ENCODE assay signal across 29 mouse cellular contexts in the genomic region with DNA sequence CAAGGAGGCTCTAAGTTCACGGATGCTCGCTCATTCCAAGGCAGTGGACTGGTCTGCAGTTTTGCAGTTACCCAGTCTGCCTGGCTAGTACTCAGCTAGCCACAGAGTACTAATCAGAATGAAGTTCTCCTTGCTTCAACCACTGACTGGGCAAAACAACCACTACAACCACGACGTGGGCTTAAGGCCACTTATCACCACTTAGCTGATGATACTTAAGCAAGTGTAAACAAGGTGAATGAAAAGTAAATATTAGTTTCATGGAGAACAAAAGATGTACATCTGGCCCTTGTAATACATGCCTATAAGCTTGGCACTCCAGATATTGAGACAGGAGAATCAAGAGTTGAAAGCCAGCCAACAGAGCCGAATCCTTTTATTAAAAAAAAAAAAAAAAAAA.
DNase-seq lines count a peak whose midpoint lies in the region; ATAC-seq and TF ChIP-seq lines count a peak whose summit lies in the region.
"Had no signal": no experiment of that assay in that cellular context is flagged by ENCODE, and none has a peak within 500 bp of the region (broad histone marks: within the 10 kb centered on the region; RNA-seq: fewer than 3 reads in every experiment).

No protein-coding gene starts in this region.

- H3K4me2 ChIP-seq in lung, postnatal 0 days (replicated peaks; ENCODE audit: low read depth, low read length) = no peak overlapping the region
- H3K4me2 ChIP-seq in stomach, embryonic 15.5 days = no peak overlapping the region
- H3K4me2 ChIP-seq: embryonic facial prominence, embryonic 12.5 days; embryonic facial prominence, embryonic 15.5 days; heart, embryonic 12.5 days; heart, embryonic 15.5 days; hindbrain, embryonic 13.5 days had no signal

- intact Hi-C loops in heart, adult 2 months (cut with DNase I) = no loop called here

- H3K4me1 ChIP-seq in heart, embryonic 10.5 days = peaks cover 46% of the 10 kb centered on the region
- H3K4me1 ChIP-seq in heart, adult 2 months (ENCODE audit: control insufficient read depth, insufficient read depth, low read length) = no peaks in the 10 kb centered on the region
- H3K4me1 ChIP-seq in lung, postnatal 0 days (ENCODE audit: insufficient read depth, low read depth, low read length) = 0 out of 2 replicates have a peak, but pooled peaks cover 3% of the 10 kb centered on the region
- no peaks in the 10 kb centered on the region for H3K4me1 ChIP-seq in stomach, embryonic 15.5 days
- H3K4me1 ChIP-seq: embryonic facial prominence, embryonic 15.5 days had no signal

- H3K9ac ChIP-seq in heart, adult 2 months (ENCODE audit: low read depth, low read length) = no peak overlapping the region
- H3K9ac ChIP-seq in lung, postnatal 0 days (replicated peaks; ENCODE audit: low read depth) = no peak overlapping the region
- H3K9ac ChIP-seq in stomach, embryonic 15.5 days = no peak overlapping the region
- H3K9ac ChIP-seq: embryonic facial prominence, embryonic 12.5 days; embryonic facial prominence, embryonic 15.5 days; forebrain, postnatal 0 days; heart, embryonic 12.5 days; heart, embryonic 15.5 days; hindbrain, embryonic 13.5 days had no signal

- ATAC-seq in lung, postnatal 0 days = peak; percentile 32; the same call in 1 of the 2 replicates
- peak; percentile 27; the same call in 1 of the 2 replicates for ATAC-seq in common myeloid progenitor, adult 5-6 weeks (replicated peaks; ENCODE audit: low read depth, poor library complexity, severe bottlenecking)
- ATAC-seq in stomach, embryonic 15.5 days (ENCODE audit: insufficient read depth, low FRiP score, low read depth) = peak; percentile 44; the same call in 1 of the 2 replicates
- ATAC-seq: forebrain, embryonic 14.5 days; forebrain, postnatal 0 days; hindbrain, embryonic 16.5 days; Patski had no signal

- TF ChIP-seq CTCF in heart, adult 2 months (IDR thresholded peaks at IDR 0.05) = no peak
- TF ChIP-seq CTCF in lung, postnatal 0 days (IDR thresholded peaks at IDR 0.05) = no peak

- H3K4me3 ChIP-seq in heart, embryonic 10.5 days = no peak overlapping the region
- no peak overlapping the region for H3K4me3 ChIP-seq in heart, adult 2 months
- no peak overlapping the region for H3K4me3 ChIP-seq in lung, postnatal 0 days (ENCODE audit: low read depth, low read length)
- no peak overlapping the region for H3K4me3 ChIP-seq in stomach, embryonic 15.5 days (replicated peaks)
- H3K4me3 ChIP-seq: embryonic facial prominence, embryonic 12.5 days; embryonic facial prominence, embryonic 15.5 days; gastrocnemius, adult 2 months; heart, embryonic 12.5 days; heart, embryonic 15.5 days; hindbrain, embryonic 10.5 days; hindbrain, embryonic 13.5 days had no signal

- no peaks in the 10 kb centered on the region for H3K27me3 ChIP-seq in heart, embryonic 10.5 days (ENCODE audit: insufficient read depth, poor library complexity, severe bottlenecking)
- H3K27me3 ChIP-seq in heart, adult 2 months (ENCODE audit: control insufficient read depth, insufficient read depth, low read length) = peaks cover 1% of the 10 kb centered on the region; the same call in 1 of the 2 replicates
- H3K27me3 ChIP-seq in lung, postnatal 0 days (replicated peaks; ENCODE audit: insufficient read depth, low read length) = 0 out of 2 replicates have a peak, but pooled peaks cover 5% of the 10 kb centered on the region
- H3K27me3 ChIP-seq in stomach, embryonic 15.5 days (replicated peaks) = no peaks in the 10 kb centered on the region
- H3K27me3 ChIP-seq: CH12.LX; embryonic facial prominence, embryonic 12.5 days; embryonic facial prominence, embryonic 15.5 days; heart, embryonic 12.5 days; heart, embryonic 15.5 days; hindbrain, embryonic 13.5 days; Patski had no signal

- peak; percentile 57 for DNase-seq in heart, embryonic 10.5 days (ENCODE audit: low spot score)
- DNase-seq in heart, adult 2 months = no peak
- peak; percentile 59 for DNase-seq in lung, postnatal 0 days (ENCODE audit: low spot score)
- DNase-seq in lung, postnatal 4 days = no peak
- no peak for DNase-seq in thymus, postnatal 36 days
- DNase-seq: adrenal gland, postnatal 10 days; adrenal gland, postnatal 36 days; B cell, adult 2 months; cerebellum, adult 18-20 months; cerebellum, adult 9-10 months; cerebellum, postnatal 14 days; forebrain, postnatal 0 days; gastrocnemius, adult 2 months; gastrocnemius, postnatal 14 days; heart, postnatal 10 days; heart, postnatal 36 days had no signal

- H3K27ac ChIP-seq in heart, embryonic 10.5 days = peak overlapping the region; percentile 42; the same call in 1 of the 2 replicates
- no peak overlapping the region for H3K27ac ChIP-seq in heart, adult 2 months
- no peak overlapping the region for H3K27ac ChIP-seq in lung, postnatal 0 days (ENCODE audit: low read length)
- no peak overlapping the region for H3K27ac ChIP-seq in stomach, embryonic 15.5 days
- H3K27ac ChIP-seq: embryonic facial prominence, embryonic 12.5 days; embryonic facial prominence, embryonic 15.5 days; gastrocnemius, adult 2 months; heart, embryonic 15.5 days; hindbrain, embryonic 10.5 days; hindbrain, embryonic 13.5 days had no signal

- TF ChIP-seq EP300 in heart, adult 2 months (IDR thresholded peaks at IDR 0.05; ENCODE audit: insufficient read depth, low read depth, low read length) = no peak
- TF ChIP-seq EP300 in lung, postnatal 0 days (IDR thresholded peaks at IDR 0.05) = peak; percentile 36; the same call in 1 of the 2 replicates

- no peaks in the 10 kb centered on the region for H3K36me3 ChIP-seq in heart, embryonic 10.5 days
- no peaks in the 10 kb centered on the region for H3K36me3 ChIP-seq in heart, adult 2 months (ENCODE audit: control insufficient read depth, insufficient read depth, low read length)
- H3K36me3 ChIP-seq in lung, postnatal 0 days (ENCODE audit: insufficient read depth, low read length) = no peaks in the 10 kb centered on the region
- H3K36me3 ChIP-seq in stomach, embryonic 15.5 days = no peaks in the 10 kb centered on the region
- H3K36me3 ChIP-seq: embryonic facial prominence, embryonic 12.5 days; embryonic facial prominence, embryonic 15.5 days; heart, embryonic 12.5 days; heart, embryonic 15.5 days; hindbrain, embryonic 10.5 days had no signal

- no peaks in the 10 kb centered on the region for H3K79me2 ChIP-seq in heart, adult 2 months (replicated peaks; ENCODE audit: control insufficient read depth, insufficient read depth, low read length)

- WGBS in heart, embryonic 10.5 days = 38% methylated on average over 5 of the region's 5 CpGs
- 45% methylated on average over 5 of the region's 5 CpGs for WGBS in heart, adult 2 months
- 30% methylated on average over 5 of the region's 5 CpGs for WGBS in lung, postnatal 0 days
- WGBS in stomach, embryonic 15.5 days = 34% methylated on average over 5 of the region's 5 CpGs

- TF ChIP-seq POLR2A in heart, adult 2 months (IDR thresholded peaks at IDR 0.05; ENCODE audit: insufficient read depth, low read depth, low read length) = no peak

- no peaks in the 10 kb centered on the region for H3K9me3 ChIP-seq in heart, embryonic 10.5 days
- H3K9me3 ChIP-seq in lung, postnatal 0 days (ENCODE audit: low read length) = no peaks in the 10 kb centered on the region
- no peaks in the 10 kb centered on the region for H3K9me3 ChIP-seq in stomach, embryonic 15.5 days
- H3K9me3 ChIP-seq: embryonic facial prominence, embryonic 12.5 days; embryonic facial prominence, embryonic 15.5 days; G1E; heart, embryonic 12.5 days; heart, embryonic 15.5 days; hindbrain, embryonic 10.5 days; hindbrain, embryonic 13.5 days had no signal

Comparison
In these comparisons a context has a peak if more than half of its experiments do, and no peak if none do; other contexts are left out.
1. DNase-seq: peak in heart, embryonic 10.5 days (single experiment) and lung, postnatal 0 days (single experiment); none in heart, adult 2 months (0 of 2), lung, postnatal 4 days (0 of 2) and thymus, postnatal 36 days (0 of 2).
2. Peak in every context shown above with its lines, with median percentiles within 50 percentile points of each other: ATAC-seq.